11 mouse cellular contexts compared by ENCODE assay signal in genomic region chr19:42638604-42639481, GRCm38 (mm10). TPM values are rescaled to one million over a fixed set of nuclear protein-coding genes. Genes with fewer than 3 reads are reported as not detected.
DNase-seq lines count a peak whose midpoint lies in the region; ATAC-seq lines count a peak whose summit lies in the region.
"Had no signal": no experiment of that assay in that cellular context is flagged by ENCODE, and none has a peak within 500 bp of the region (broad histone marks: within the 10 kb centered on the region; RNA-seq: fewer than 3 reads in every experiment).

No protein-coding gene starts in this region.

- DNase-seq in adrenal gland, postnatal 14 days, result peak; percentile 47
- no peak for DNase-seq in adrenal gland, postnatal 4 days (ENCODE audit: low spot score in 2 of 2)
- DNase-seq in lung, postnatal 14 days, result no peak
- DNase-seq in heart, postnatal 36 days, result peak; percentile 57 to 62
- DNase-seq: cerebellum, postnatal 36 days; right cerebral cortex, adult 18-20 months had no signal

- intact Hi-C loops in heart, postnatal 36 days (cut with DNase I), result loop anchor here (5.0 kb wide), 1 partner anchor 52 kb away; no protein-coding TSS in a partner anchor

- peak overlapping the region; percentile 33; the same call in 1 of the 2 replicates for H3K27ac ChIP-seq in lung, embryonic 15.5 days
- peak overlapping the region; percentile 86 for H3K27ac ChIP-seq in stomach, embryonic 15.5 days

- H3K4me2 ChIP-seq in lung, embryonic 15.5 days, result no peak overlapping the region
- peak overlapping the region; percentile 27 for H3K4me2 ChIP-seq in stomach, embryonic 15.5 days

- no peaks in the 10 kb centered on the region for H3K9me3 ChIP-seq in lung, embryonic 15.5 days
- no peaks in the 10 kb centered on the region for H3K9me3 ChIP-seq in stomach, embryonic 15.5 days

- WGBS in lung, embryonic 15.5 days, result 22% methylated on average over 8 of the region's 8 CpGs
- WGBS in stomach, embryonic 15.5 days, result 30% methylated on average over 8 of the region's 8 CpGs

- no peak overlapping the region for H3K9ac ChIP-seq in lung, embryonic 15.5 days
- no peak overlapping the region for H3K9ac ChIP-seq in stomach, embryonic 15.5 days

- no peak overlapping the region for H3K4me3 ChIP-seq in lung, embryonic 15.5 days
- H3K4me3 ChIP-seq in stomach, embryonic 15.5 days (replicated peaks), result no peak overlapping the region

- peaks cover 11% of the 10 kb centered on the region for H3K4me1 ChIP-seq in lung, embryonic 15.5 days
- H3K4me1 ChIP-seq in stomach, embryonic 15.5 days, result peaks cover 8% of the 10 kb centered on the region; the same call in 1 of the 2 replicates

- no peaks in the 10 kb centered on the region for H3K36me3 ChIP-seq in lung, embryonic 15.5 days
- H3K36me3 ChIP-seq in stomach, embryonic 15.5 days, result no peaks in the 10 kb centered on the region

- H3K27me3 ChIP-seq in lung, embryonic 15.5 days, result no peaks in the 10 kb centered on the region
- no peaks in the 10 kb centered on the region for H3K27me3 ChIP-seq in stomach, embryonic 15.5 days (replicated peaks)

- 0 out of 2 replicates have a peak, but pooled peaks have one; percentile 55 for ATAC-seq in lung, embryonic 15.5 days (ENCODE audit: borderline replicate concordance, extremely low read depth, low FRiP score, low TSS enrichment)
- ATAC-seq in stomach, embryonic 15.5 days (ENCODE audit: insufficient read depth, low FRiP score, low read depth), result peak; percentile 75; the same call in 1 of the 2 replicates
- ATAC-seq in erythroblast, adult 5-6 weeks (replicated peaks; ENCODE audit: low FRiP score, poor library complexity, severe bottlenecking), result no peak
- no peak for ATAC-seq in megakaryocyte-erythroid progenitor cell, adult 5-6 weeks (replicated peaks; ENCODE audit: low FRiP score, low TSS enrichment, poor library complexity, severe bottlenecking)

RNA-seq across cellular contexts. Expression of gene Loxl4, which starts 26.2 kb away (rescaled TPM):
- 1.8 and 1.9 TPM in 2 replicates for total RNA-seq in adrenal gland, postnatal 14 days (2021)
- total RNA-seq in adrenal gland, postnatal 4 days (2021), result 1 to 10 TPM; 2.3 TPM
- 0.55 and 0.65 TPM in 2 replicates for polyA plus RNA-seq in lung, embryonic 15.5 days (2015; fragmentation: Nextera tagmentation; extraction: Ambion mirVana)
- 1 to 10 TPM; 1.1 to 1.4 TPM for total RNA-seq in heart, postnatal 36 days (2021)
- polyA plus RNA-seq in stomach, embryonic 15.5 days (2015; fragmentation: Nextera tagmentation; extraction: Ambion mirVana), result 2.7 and 3.1 TPM in 2 replicates
- total RNA-seq in erythroblast, adult 5-6 weeks (2015; ENCODE audit: low replicate concordance), result not detected in 2 replicates
- not detected in 2 replicates for total RNA-seq in erythroblast, adult 5-6 weeks (2017; ENCODE audit: low replicate concordance)
- not detected in 2 replicates for total RNA-seq in megakaryocyte-erythroid progenitor cell, adult 5-6 weeks (2014; fragmentation: Nextera tagmentation)
- total RNA-seq in megakaryocyte-erythroid progenitor cell, adult 5-6 weeks (2017), result not detected in 2 replicates
- total RNA-seq: hematopoietic stem cell, adult 5-6 weeks had no signal

Comparison
In these comparisons a context has a peak if more than half of its experiments do, and no peak if none do; other contexts are left out.
1. DNase-seq: peak in adrenal gland, postnatal 14 days (single experiment) and heart, postnatal 36 days (2 of 2); none in adrenal gland, postnatal 4 days (0 of 2) and lung, postnatal 14 days (single experiment).
2. ATAC-seq: peak in lung, embryonic 15.5 days (single experiment) and stomach, embryonic 15.5 days (single experiment); none in erythroblast, adult 5-6 weeks (single experiment) and megakaryocyte-erythroid progenitor cell, adult 5-6 weeks (single experiment).